Mouse (Mus musculus) olfactory bulb, adult 2 months (tissue): ENCODE results near the gene Mycbpap.

ENCODE experiments used
- CTCF ChIP-seq: fragments of 200-500 bp; IDR thresholded peaks from 2 replicates; pipeline ENCODE4 v1.5.1; 2012; ENCODE audit warnings: low read depth, mild to moderate bottlenecking, low read length, moderate library complexity; ENCODE audit not compliant: insufficient read depth
- POLR2A ChIP-seq: fragments of 200-500 bp; IDR thresholded peaks from 2 replicates; pipeline ENCODE4 v1.6.1; 2012; ENCODE audit warnings: mild to moderate bottlenecking, low read depth, low read length, moderate library complexity; ENCODE audit not compliant: insufficient read depth

DNA sequence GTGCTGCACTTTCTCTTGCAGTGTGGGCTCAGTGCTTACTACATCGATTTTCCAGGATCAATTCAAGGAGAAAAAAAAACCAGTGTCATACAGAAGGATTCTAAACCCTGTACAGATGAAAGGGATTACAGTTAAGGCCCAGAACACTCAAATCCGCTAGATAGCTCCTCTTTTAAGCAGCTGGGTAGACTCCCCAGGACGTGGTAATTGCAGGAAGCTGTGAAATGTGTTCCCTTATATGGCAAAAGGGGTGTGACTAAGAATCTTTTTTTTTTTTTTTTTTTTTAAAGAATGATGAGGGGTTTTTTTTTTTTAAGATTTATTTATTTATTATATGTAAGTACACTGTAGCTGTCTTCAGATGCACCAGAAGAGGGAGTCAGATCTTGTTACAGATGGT lies 7.3 kb upstream of the Mycbpap start:
- TF ChIP-seq CTCF: no peak
- no peak for TF ChIP-seq POLR2A
